Mouse (Mus musculus) limb, embryonic 13.5 days (tissue): ENCODE results near the gene Tnr. TPM values are rescaled to one million over a fixed set of nuclear protein-coding genes. Genes with fewer than 3 reads are reported as not detected.
"Not testable (repeated sequence)": the region's sequence is repeated elsewhere in the genome, so short reads cannot be mapped to it uniquely, and the experiment has no call there.

Source experiments
- ATAC-seq: fragments of 200-750 bp; cut with Nextera tagmentation; 2 replicates; pipeline ENCODE4 v1.8.0; 2017; ENCODE audit warnings: low read depth, moderate number of reproducible peaks, moderate TSS enrichment; ENCODE audit not compliant: low FRiP score
- H3K27ac ChIP-seq: fragments of 300-500 bp; sonication (generic); 2 replicates; pipeline ENCODE4 v1.5.1; 2015; ENCODE audit warnings: inconsistent platforms, mild to moderate bottlenecking, moderate library complexity
- H3K27me3 ChIP-seq: fragments of 300-500 bp; sonication (generic); 2 replicates; pipeline ENCODE4 v1.6.1; 2015; ENCODE audit warnings: mild to moderate bottlenecking, inconsistent platforms
- H3K36me3 ChIP-seq: fragments of 300-500 bp; sonication (generic); 2 replicates; pipeline ENCODE4 v1.6.1; 2015; ENCODE audit warnings: inconsistent platforms, mild to moderate bottlenecking, moderate library complexity
- H3K4me1 ChIP-seq: fragments of 300-500 bp; sonication (generic); 2 replicates; pipeline ENCODE4 v1.6.1; 2015; ENCODE audit warnings: inconsistent platforms
- H3K4me2 ChIP-seq: fragments of 300-500 bp; sonication (generic); replicated peaks from 2 replicates; pipeline ENCODE4 v1.6.1; 2015; ENCODE audit warnings: inconsistent platforms, mild to moderate bottlenecking, moderate library complexity
- H3K4me3 ChIP-seq: fragments of 300-500 bp; sonication (generic); 2 replicates; pipeline ENCODE4 v1.5.1; 2015; ENCODE audit warnings: moderate library complexity, mild to moderate bottlenecking, inconsistent platforms
- H3K9ac ChIP-seq: fragments of 300-500 bp; sonication (generic); 2 replicates; pipeline ENCODE4 v1.6.1; 2015; ENCODE audit warnings: mild to moderate bottlenecking, inconsistent platforms
- H3K9me3 ChIP-seq: fragments of 300-500 bp; sonication (generic); 2 replicates; pipeline ENCODE4 v1.6.1; 2016; ENCODE audit warnings: inconsistent platforms
- WGBS: fragments of 180-500 bp; shearing (Covaris S2); methylation state at CpG from one replicate; pipeline ENCODE4 v1.1.7; 2015; 5-methylcytosine and 5-hydroxymethylcytosine counted together
- polyA plus RNA-seq: library from polyadenylated mRNA; unstranded; fragments of >200 nt; fragmentation: Nextera tagmentation; extraction: Ambion mirVana; gene quantifications from 2 replicates; pipeline ENCODE4 v1.2.1, GENCODE M21; 2015

The Tnr gene
- polyA plus RNA-seq, 1 experiment from 2014 or later: 0.09 TPM

GRCm38 (mm10) chr1:159953526-159953925 is 430.0 kb downstream of the Tnr start:
- no peaks in the 10 kb centered on the region for H3K9me3 ChIP-seq
- 13% methylated on average over 1 of the region's 1 CpGs for WGBS

GRCm38 (mm10) chr1:159963351-159963750 is 439.8 kb downstream of the Tnr start:
- 78% methylated on average over 4 of the region's 4 CpGs for WGBS
- Histone ChIP-seq H3K27ac (no peak overlapping the region), H3K4me3 (no peak overlapping the region), H3K36me3 (no peaks in the 10 kb centered on the region), H3K4me2 (no peak overlapping the region), H3K9me3 (no peaks in the 10 kb centered on the region), H3K9ac (no peak overlapping the region), H3K27me3 (no peaks in the 10 kb centered on the region), H3K4me1 (no peaks in the 10 kb centered on the region)
- ATAC-seq: no peak

More at GRCm38 (mm10) chr1:159953526-159953925, 430.0 kb downstream of the Tnr start:
- Histone ChIP-seq H3K4me2 (no peak overlapping the region), H3K4me1 (no peaks in the 10 kb centered on the region), H3K36me3 (no peaks in the 10 kb centered on the region), H3K4me3 (no peak overlapping the region), H3K27ac (no peak overlapping the region), H3K9ac (no peak overlapping the region), H3K27me3 (no peaks in the 10 kb centered on the region)
- ATAC-seq: no peak

GRCm38 (mm10) chr1:159966286-159966685 is 442.7 kb downstream of the Tnr start:
- not testable (repeated sequence) for H3K27me3 ChIP-seq, H3K9me3 ChIP-seq, H3K36me3 ChIP-seq, H3K4me1 ChIP-seq, H3K27ac ChIP-seq, H3K4me3 ChIP-seq, H3K4me2 ChIP-seq, ATAC-seq, H3K9ac ChIP-seq

GRCm38 (mm10) chr1:159968395-159968794 is 444.8 kb downstream of the Tnr start:
- Histone ChIP-seq H3K4me2 (no peak overlapping the region), H3K27me3 (no peaks in the 10 kb centered on the region), H3K9ac (no peak overlapping the region), H3K4me3 (no peak overlapping the region), H3K27ac (no peak overlapping the region), H3K9me3 (no peaks in the 10 kb centered on the region), H3K36me3 (no peaks in the 10 kb centered on the region), H3K4me1 (no peaks in the 10 kb centered on the region)
- no peak for ATAC-seq

GRCm38 (mm10) chr1:159977786-159978185 is 454.2 kb downstream of the Tnr start:
- H3K4me1 ChIP-seq: no peaks in the 10 kb centered on the region
- H3K27me3 ChIP-seq: no peaks in the 10 kb centered on the region
- H3K27ac ChIP-seq: no peak overlapping the region
- no peaks in the 10 kb centered on the region for H3K9me3 ChIP-seq
- no peak overlapping the region for H3K4me3 ChIP-seq
- WGBS: 39% methylated on average over 2 of the region's 2 CpGs
- no peak overlapping the region for H3K9ac ChIP-seq
- ATAC-seq: no peak
- H3K4me2 ChIP-seq: no peak overlapping the region
- no peaks in the 10 kb centered on the region for H3K36me3 ChIP-seq

- no peak overlapping the region for H3K4me3 ChIP-seq
- H3K36me3 ChIP-seq: no peaks in the 10 kb centered on the region
- H3K27me3 ChIP-seq: no peaks in the 10 kb centered on the region
- WGBS: 84% methylated on average over 2 of the region's 2 CpGs
- no peak overlapping the region for H3K4me2 ChIP-seq
- H3K4me1 ChIP-seq: no peaks in the 10 kb centered on the region
- no peak for ATAC-seq
- H3K9me3 ChIP-seq: no peaks in the 10 kb centered on the region
- no peak overlapping the region for H3K27ac ChIP-seq
- no peak overlapping the region for H3K9ac ChIP-seq
These were observed 455.5 kb downstream of the Tnr start for GRCm38 (mm10) chr1:159979096-159979495.

- Histone ChIP-seq H3K36me3 (no peaks in the 10 kb centered on the region), H3K4me1 (no peaks in the 10 kb centered on the region), H3K4me2 (no peak overlapping the region), H3K27ac (no peak overlapping the region), H3K4me3 (no peak overlapping the region), H3K9ac (no peak overlapping the region), H3K27me3 (no peaks in the 10 kb centered on the region), H3K9me3 (no peaks in the 10 kb centered on the region)
- WGBS: 86% methylated on average over 1 of the region's 1 CpGs
- ATAC-seq: no peak
These were observed 456.8 kb downstream of the Tnr start for GRCm38 (mm10) chr1:159980355-159980754.
